Mouse (Mus musculus) retina, postnatal 7 days (tissue): ENCODE data around the gene Fbxw21.
"Not testable (repeated sequence)": the region's sequence is repeated elsewhere in the genome, so short reads cannot be mapped to it uniquely, and the experiment has no call there.

ENCODE experiments used
- DNase-seq: peaks from one replicate; pipeline ENCODE4 v3.0.0-alpha.2; 2012; ENCODE audit warnings: low read depth, low spot score

Gene Fbxw21

DNA sequence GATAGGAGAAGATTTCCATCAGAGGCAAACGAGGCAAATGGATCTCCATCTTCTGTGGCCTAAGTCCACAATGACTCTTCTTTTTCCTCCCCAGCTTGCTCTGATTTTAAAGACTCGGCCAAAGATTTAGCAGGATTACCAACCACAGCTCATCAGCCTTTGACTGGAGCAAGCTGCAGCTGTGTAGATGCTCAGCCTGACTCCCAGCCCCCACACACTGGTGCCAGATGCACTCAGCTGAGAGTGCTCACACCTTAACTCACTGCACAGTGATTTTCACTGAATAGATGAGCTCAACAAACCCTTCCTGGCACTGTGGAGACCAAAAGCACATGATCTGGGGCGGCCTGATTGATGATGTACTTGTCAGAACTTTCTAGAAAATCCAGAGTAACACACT, at the start of gene Fbxw21:
TSS of gene Fbxw21 (minus strand) at position 101 of the 400 bp plus-strand sequence.
- DNase-seq, result no peak

DNA sequence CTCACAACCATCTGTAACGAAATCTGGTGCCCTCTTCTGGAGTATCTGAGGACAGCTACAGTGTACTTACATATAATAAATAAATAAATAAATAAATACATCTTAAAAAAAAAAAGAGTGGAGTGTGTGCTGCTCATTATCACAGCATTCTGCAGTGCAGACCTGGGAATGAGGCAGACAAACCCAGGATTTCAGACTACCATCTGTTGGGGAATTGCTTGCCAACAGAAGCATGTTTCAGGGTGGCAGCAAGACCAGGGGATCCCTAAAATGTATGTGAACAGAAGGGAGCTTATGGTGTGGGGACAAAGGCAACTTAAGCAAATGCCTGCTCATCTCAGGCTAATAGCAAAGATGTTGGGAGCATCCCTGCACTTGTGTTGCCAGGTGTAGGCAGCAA, 39.5 kb upstream of the Fbxw21 start:
- not testable (repeated sequence) for DNase-seq

DNA sequence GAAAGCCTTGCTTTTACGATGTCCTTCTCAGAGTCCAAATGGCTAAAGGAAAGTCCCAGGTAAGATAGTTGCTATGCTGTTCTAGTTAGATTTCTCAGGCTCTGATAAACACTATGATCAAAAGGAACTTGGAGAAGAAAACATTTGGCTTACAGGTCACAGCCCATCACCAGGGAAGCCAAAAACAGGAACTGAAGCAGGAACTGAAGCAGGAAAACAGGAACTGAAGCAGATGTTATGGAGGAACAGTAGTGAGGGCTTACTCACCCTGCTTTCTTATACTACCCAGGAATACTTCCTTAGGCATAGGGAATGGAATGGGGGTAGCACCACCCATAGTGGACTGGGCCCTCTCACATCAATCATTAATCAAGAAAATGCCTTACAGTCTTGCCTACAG, 38.5 kb upstream of the Fbxw21 start:
- no peak for DNase-seq

DNA sequence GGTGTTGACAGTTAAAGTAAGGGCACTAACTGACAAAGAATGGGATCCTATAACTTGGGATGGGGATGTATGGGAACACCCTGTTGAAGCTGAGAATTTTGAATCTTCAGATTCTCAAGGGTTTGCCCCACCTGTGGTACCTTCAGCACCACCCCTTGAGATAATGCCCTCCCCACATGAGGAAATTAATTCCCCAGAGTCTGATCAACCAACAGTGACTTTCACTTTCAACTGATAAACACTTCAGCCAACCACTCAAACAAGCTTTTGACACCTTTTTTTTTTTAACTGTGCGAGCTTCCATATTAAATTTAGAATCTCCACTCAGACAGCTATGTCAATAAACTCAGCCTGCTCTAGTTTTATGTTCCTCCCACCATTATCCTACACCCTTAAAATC, 37.5 kb upstream of the Fbxw21 start:
- DNase-seq, result no peak

DNA sequence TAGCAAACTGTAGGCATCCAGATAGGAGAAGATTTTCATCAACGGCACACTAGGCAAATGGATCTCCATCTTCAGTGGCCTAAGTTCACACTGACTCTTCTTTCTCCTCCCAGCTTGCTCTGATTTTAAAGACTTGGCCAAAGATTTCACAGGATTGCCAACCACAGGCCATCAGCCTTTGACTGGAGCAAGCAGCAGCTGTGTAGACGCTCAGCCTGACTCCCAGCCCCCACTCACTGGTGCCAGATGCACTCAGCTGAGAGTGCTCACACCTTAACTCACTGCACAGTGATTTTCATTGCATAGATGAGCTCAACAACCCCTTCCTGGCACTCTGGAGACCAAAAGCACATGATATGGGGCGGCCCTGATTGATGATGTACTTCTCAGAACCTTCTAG, 34.0 kb upstream of the Fbxw21 start, which contains the start of gene Fbxw13:
TSS of gene Fbxw13 (minus strand) at position 101 of the 400 bp plus-strand sequence.
- DNase-seq, result not testable (repeated sequence)

DNA sequence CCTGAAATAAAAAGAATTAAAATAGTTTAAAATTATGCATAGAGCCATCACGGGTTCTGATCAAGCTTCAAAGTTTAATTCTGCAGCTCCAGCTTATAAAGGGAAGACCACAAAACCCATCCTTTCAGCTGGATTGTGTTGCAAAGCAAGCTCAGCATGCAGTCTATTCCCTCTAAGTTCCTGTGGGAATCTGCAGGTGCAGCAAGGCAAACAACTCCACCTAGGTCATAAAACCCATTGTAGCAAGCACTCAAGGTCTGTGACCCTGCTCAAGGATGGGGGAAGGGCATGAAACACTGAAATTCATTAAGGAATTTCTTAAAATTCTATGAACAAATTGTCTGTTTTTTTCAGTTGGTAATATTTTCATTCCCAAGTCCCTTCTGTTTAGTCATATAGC, 15.4 kb upstream of the Fbxw21 start:
- DNase-seq, result no peak

DNA sequence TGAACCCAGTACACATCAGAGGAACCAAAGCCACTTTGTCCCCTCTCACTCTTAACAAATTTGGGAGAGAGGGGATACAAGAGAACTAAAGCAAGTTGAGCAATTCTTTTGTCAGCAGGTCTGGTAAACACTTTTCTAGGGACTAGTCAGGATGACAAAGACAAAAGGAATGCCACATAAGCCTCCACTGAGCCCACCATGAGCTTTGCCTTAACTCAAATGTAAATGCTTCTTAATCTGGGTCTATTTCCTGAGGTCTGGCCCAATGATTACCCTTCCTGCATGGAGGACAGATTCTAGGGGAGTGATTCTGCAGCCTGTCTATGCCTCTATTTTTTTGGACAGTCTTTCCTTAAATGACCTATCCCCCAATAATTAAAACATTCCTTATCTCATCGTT, 14.5 kb upstream of the Fbxw21 start:
- DNase-seq, result no peak

DNA sequence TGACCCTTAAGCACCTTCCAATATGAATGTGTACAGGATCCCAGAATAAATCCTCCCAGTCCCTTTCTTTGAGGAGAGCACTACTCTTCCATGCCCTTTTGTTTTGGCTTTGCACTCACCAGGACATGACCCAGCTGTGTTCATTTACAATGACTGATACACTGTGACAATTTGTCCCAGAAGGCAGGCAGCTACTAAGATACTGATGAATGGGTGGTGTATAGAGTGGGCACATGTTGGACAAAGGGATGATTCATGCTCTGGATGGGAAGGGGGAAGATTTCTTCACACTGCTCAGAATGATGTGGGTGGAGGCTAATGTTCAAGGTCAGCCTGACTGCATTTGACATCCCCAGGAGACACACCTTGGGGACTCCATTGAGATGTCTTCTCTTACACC, 5.5 kb upstream of the Fbxw21 start:
- DNase-seq, result no peak

DNA sequence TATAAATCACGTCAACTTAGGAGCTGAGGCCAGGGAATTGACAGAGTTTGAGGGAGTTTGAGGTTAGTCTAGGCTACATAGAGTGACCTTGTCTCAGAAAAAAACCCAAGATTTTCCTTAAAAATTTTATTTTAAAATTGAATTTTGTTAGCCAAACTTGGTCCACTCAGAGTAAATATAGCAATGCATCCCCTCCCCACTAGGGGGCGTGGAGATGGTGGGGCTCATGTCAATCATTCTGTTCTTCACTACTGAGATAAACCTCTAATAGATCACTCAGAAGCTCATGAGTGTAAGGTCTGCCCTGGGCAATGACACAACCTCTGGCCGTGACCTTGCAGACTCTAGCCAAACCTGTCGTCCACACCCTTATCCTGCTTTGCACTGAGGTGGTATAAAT, 21.4 kb downstream of the Fbxw21 start:
- not testable (repeated sequence) for DNase-seq

DNA sequence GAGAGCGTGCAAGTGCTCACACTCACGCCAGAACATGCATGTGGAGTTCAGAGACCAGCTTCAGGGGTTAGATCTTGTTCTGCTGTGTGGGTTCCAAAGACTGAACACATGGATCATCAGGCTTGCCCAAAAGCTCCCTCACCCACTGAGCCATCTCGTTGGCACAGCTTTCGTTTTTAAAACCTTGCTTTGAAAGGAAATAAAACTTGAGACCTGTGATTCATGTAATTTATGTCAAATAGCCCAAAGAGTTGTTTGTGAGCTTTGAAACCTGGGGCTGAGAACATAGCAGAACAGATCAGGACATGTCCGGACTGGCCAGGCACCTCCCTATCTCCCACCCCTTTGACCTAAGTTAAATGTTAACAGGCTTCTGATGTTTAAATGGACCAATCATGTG, 31.8 kb downstream of the Fbxw21 start:
- no peak for DNase-seq

DNA sequence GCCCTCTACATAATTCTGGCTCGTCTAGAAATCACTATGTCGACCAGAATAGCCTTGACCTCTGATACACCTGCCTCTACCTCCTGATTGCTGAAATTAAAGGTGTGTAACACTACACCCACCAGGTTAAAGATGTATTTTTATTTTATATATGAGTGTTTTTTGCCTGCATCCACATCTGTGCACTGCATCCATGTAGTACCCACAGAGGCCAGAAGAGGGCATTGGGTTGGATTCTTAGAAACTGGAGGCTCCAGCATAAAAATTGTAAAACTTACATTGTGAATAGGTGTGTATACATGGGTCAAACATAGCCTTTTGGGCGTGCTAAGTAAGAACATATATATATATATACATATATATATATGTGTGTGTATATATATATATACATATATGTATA, 33.6 kb downstream of the Fbxw21 start:
- DNase-seq, result no peak

DNA sequence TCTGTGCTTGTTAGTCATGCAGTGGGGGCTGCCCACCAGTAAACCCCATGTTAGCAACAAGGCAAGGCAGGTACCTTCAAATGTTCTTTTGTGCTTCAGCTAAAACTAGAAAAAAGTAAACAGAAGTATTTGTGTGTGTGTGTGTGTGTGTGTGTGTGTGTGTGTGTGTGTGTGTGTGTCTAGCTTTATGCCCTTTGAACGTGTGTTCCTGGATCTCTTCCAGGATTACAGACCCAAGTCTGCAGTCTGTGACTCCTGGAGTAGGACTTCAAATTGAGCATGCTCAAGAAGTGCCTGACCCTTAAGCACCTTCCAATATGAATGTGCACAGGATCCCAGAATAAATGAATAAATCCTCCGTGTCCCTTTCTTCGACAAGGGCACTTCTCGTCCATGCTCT, 34.8 kb downstream of the Fbxw21 start:
- no peak for DNase-seq

DNA sequence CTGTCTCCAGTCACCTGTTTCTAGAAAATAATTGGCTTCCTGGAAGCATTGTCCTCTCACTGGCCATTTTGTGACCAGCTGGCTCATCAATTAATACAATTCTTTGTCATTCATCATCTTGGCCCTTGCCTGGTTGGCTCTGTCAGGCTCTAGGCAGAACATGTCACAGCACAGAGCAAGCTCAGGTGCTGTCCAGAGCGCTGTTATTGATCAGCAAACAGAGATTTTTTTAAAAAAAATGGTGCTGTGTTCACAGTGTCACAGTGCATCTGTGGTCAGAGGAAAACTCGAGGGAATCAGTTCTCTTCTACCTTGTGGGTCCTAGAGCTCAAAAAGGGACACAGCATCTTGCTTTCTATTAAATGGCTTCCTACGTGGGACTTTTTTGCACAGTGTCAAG, 36.4 kb downstream of the Fbxw21 start:
- DNase-seq, result no peak

DNA sequence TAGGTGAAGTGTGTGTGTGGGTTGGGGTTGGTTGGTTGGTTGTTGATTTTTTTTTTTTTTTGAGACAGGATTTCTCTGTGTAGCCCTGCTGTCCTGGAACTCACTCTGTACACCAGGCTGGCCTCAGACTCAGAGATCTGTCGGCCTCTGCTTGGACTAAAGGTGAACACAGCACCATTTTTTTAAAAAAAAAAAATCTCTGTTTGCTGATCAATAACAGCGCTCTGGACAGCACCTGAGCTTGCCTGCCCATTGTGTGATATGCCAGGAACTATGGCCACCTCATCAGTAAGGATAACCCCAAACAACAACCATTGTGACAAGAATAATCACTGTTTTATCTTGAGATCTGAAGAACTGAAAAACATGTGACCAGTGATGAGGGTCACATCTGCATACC, 36.8 kb downstream of the Fbxw21 start:
- DNase-seq, result no peak

DNA sequence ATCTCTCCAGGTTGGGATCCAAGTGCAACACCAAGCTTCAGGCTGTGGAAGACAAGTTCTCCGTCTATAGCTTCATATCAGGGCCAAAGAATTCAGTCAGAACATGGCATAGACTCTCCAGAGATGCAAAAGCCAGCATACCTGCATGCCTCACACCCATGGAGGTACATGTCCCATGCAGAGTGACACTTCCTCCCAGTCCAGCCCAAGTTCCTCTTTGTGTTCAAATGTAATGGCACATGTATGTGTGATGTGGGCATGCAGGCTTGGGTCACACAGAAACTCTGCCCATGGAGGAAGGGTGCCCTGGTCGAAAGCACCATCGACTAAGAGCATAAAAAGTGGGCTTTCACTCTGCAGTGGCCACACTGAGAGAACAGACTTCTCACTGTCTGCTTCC, 37.7 kb downstream of the Fbxw21 start:
- no peak for DNase-seq

DNA sequence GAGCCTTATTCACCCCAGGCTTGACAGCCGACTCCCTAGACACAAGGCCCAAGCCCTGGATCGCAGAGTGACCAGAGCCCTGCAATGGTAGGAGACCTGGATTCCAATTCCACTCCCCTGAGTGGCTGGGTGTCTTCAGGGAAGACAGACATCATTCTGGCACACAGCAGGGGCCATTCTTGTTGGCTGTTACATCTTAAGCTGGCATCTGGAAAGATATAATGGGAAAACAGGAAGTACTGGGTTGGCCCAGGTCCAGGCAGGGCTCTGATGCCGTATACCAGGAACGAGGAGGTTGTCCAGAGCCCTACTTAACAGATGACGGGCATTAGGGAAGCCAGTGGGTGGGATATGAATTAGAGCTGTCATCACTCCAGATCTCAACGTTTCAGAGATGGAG, 38.6 kb downstream of the Fbxw21 start:
- DNase-seq, result no peak

DNA sequence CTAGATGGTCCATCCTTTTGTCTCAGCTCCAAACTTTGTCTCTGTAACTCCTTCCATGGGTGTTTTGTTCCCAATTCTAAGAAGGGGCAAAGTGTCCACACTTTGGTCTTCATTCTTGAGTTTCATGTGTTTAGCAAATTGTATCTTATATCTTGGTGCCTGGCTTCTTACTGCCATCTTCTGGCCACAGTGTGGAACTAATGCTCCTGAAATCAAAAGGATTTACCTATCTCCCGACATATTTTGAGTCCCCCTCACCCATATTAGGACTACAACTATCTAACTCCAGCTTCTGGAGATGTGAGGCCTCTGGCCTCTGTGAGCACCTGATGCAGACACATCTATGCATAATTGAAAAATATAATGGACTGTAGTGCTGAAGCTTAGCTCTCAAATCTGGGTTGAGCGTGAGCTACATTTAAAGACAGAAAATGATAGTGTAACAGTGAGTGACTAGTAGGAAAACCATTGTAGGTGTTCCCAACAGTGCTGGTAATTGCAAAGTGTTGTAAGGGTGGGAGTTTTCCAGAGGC, 39.2 kb downstream of the Fbxw21 start:
- DNase-seq, result peak; percentile 37

DNA sequence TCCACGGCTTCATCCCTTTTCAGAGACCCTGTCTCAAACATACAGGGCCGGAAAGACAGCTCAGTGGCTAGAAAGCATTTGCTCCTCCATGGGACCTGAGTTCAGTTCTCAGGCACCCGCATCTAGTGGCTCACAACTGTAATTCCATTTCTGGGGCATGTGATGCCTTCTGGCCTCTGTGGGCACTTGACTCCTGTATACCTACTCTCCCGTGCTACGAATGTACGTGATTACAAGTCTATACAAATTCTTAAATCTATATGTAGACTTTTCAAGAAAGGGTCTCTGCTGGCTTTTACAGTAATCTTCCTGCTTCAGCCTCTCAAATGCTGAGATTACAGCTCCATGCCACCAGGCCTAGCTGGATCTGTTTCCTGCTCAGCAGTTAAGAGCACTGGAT, 40.9 kb downstream of the Fbxw21 start:
- no peak for DNase-seq

DNA sequence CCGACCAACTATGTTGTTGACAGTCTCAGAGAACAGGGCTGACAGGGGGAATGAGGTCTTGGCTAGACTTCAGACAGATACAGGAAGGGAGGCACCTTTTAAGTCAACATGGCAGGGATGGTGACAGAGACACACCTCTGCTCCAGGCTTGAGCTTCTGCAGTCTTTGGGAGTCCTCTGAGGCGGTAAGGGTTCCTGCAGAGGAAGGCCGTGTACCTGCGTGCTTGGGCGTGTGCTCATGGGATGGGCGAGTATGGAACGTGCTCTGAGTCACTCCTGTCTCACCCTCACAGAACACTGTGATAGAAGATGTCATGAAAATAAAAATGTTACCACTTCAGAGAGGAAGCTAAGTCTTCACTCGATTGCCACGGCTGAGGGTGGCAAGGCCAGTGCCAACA, 42.3 kb downstream of the Fbxw21 start:
- DNase-seq, result no peak

DNA sequence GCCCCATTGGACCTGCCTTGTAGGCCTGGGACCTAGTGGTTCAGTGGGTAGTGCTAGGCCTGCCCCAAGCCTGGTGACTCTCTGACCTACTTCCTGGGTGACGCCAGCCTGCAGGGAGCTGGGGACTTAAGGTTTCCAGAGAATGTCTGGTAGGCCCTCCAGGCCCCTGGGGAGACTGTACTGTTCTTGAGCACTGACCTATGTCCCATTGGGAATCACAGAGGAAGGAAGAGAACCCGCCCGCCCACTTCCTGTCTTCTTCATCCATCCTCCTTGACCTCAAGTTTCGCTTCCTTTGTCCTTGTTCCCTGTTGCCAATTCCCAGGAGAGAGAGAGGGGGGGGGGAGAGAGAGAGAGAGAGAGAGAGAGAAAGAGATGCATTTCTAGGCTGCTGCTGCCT, 43.7 kb downstream of the Fbxw21 start:
- DNase-seq, result no peak

DNA sequence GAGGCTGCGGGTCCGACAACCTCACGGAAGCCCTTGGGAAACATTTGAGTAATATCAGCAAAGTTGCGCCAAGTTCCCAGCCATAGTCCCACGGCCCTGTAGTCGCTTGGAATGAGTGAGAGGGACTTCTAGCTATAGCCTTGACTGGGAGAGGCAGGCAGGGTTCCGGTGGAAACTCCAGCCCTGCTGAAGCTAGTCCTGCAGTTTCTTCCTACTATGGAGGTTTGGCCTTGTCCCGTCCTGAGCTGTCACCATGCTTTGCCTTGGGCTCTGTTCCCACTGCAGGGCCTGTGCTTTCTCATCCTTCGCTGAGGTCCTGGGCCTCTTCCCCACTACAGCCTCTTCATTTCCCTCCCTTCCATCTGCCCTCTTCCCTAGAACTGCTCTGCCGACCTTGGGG, 45.6 kb downstream of the Fbxw21 start:
- DNase-seq, result no peak

DNA sequence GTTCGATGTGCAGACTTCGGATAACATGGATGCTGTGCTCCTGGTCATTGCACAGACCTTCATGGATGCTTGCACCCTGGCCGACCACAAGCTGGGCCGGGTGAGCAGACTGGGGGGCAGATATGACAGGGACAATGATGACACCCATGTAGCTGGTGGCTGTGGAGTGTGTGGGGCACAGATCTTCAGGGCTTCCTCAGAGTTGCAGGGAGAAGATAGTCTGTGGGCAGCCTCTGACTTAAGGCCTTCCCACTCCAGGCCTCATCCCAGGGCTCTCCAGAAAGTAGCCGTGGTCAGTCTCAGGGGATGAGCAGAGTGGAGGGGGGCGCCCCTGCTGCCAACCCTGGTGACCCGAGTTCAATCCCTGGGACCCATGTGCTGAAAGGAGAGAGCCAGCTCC, 47.0 kb downstream of the Fbxw21 start:
- no peak for DNase-seq

DNA sequence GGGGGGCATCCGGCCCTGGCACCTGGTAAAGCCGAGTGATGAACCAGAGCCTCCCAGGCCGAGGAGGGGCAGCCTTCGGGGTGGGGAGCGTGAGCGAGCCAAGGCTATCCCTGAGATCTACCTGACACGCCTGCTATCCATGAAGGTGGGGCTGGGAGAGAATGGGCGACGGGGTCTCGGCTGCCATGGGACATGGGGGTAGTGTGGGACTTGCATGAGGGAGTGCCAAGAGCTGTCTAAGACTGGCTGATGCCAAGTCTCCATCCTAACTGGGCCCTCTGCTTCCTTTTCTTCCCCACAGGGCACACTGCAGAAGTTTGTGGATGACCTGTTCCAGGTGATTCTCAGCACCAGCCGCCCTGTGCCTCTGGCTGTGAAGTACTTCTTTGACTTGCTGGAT, 47.6 kb downstream of the Fbxw21 start:
- no peak for DNase-seq

DNA sequence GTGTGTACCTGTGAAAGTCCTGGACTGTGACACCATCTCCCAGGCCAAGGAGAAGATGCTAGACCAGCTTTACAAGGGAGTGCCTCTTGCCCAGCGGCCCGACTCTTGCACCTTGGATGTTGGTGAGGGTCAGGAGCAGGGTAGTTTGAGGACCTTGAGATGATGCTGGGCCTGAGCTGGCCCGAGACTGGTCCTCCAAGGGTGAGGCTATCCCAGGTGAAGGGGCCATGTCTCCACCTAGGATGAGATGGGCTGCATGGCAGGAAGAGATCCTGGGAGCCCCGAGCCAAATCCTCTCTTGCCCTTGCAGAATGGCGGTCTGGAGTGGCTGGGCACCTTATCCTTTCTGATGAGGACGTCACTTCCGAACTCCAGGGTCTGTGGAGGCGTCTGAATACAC, 48.5 kb downstream of the Fbxw21 start:
- no peak for DNase-seq
